Mouse (Mus musculus): Measurements from ENCODE around the gene Mfng. TPM values are rescaled to one million over a fixed set of nuclear protein-coding genes. Genes with fewer than 3 reads are reported as not detected.

Mfng gene
- polyA plus RNA-seq, 1 experiment from 2014 or later: 0.69 TPM

DNA sequence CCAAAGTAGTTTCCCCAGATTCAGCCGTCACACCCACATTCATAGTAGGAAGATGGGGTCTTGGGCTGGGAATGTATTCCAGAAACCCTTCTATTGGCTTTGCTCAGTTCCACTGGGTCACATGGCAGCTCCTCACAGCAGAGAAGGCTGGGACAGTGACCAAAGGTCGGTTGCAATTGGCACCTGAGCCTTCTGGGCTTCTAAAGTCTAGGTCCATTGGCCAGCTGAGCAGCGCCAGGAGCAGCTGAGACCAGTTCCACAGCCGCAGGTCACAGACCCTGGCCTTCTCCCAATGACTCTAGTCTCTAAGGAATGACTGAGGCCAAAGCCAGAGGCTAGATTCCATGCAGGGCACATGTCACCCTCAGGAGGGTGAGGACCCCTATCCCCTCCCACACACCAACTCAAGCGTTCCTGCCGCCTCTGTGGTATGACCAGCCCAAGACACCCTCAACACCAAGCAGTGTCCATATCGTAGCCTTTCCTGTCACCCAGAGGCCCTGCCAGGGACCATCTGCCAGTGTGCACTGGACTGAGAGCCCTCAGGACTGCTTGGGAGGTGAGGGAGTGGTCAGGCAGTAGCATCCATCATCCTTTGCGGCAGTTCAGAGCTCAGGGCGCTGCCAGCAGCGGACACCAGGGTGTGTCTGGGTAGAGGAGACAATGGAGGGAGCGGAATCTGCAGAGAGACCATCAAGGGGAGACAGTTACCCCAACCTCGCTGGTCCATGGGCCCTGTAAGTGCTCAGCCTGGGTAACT lies 17.1 kb downstream of the Mfng start:
- no peaks in the 10 kb centered on the region for H3K79me2 ChIP-seq (ENCODE audit: inconsistent target)
- no peaks in the 10 kb centered on the region for H3K36me3 ChIP-seq (ENCODE audit: inconsistent target)
- WGBS (ENCODE audit: missing documents): 95% methylated on average over 12 of the region's 12 CpGs
- H3K4me3 ChIP-seq (ENCODE audit: inconsistent target): no peak overlapping the region
- H3K27ac ChIP-seq: no peak overlapping the region

DNA sequence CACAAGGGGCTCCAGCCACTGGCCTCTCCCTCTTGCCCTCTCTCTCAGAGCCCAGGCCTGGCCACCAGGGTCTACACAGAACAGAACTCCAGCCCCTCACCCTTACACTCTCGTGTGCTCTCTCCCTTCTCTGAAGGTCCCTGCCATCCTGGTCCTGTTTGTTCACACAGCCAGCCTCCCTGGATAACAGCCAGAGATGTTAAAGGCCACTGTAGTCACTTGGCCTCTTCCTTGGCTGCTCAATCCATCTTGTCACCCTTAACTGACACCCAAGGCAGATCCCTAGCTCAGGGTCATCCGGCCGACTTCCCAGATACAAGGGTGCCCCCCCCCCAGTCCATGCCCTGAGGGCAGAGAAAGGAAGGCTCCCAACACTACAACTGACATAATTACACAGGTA lies 18.0 kb downstream of the Mfng start:
- Histone ChIP-seq H3K79me2 (ENCODE audit: inconsistent target) (no peaks in the 10 kb centered on the region), H3K36me3 (ENCODE audit: inconsistent target) (no peaks in the 10 kb centered on the region), H3K27ac (no peak overlapping the region), H3K4me3 (ENCODE audit: inconsistent target) (no peak overlapping the region)
- WGBS (ENCODE audit: missing documents): 80% methylated on average over 3 of the region's 3 CpGs

DNA sequence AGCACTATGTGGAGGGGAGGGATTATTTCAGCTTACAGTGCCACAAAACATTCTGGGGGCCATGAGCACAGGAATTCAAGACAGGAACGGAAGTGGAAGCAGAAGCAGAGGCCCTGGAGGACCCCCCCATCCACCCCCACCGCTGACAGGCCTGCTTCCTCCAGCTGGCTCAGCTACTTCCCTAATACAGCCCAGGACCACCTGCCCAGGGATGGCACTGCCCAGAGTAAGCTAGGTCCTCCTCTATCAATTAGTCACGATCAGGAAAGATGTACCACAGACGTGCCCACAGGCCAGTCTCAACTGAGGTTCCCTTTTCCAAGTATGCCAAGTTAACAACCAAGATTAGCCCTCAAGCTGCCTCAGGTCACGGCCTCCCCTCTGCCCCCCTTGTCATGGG lies 19.1 kb downstream of the Mfng start:
- 31% methylated on average over 5 of the region's 5 CpGs for WGBS (ENCODE audit: missing documents)
- H3K4me3 ChIP-seq (ENCODE audit: inconsistent target): no peak overlapping the region
- no peaks in the 10 kb centered on the region for H3K36me3 ChIP-seq (ENCODE audit: inconsistent target)
- H3K27ac ChIP-seq: no peak overlapping the region
- H3K79me2 ChIP-seq (ENCODE audit: inconsistent target): no peaks in the 10 kb centered on the region

DNA sequence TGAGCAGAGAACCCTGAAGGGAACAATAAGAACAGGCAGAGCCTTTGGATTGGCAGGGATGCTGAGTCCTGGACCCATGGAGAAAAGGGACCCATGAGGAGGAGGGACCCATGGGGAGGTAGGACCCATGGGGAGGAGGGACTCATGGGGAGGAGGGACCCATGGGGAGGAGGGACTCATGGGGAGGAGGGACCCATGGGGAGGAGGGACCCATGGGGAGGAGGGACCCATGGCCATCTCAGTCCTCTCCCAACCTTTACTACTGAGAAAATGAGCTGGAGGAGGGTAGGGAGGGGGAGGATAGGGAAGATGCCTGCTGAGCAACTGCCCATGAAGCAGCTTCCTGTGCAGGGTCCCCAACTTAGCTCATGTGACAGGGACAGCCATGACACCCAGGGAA lies 20.3 kb downstream of the Mfng start:
- Histone ChIP-seq H3K4me3 (ENCODE audit: inconsistent target) (no peak overlapping the region), H3K27ac (no peak overlapping the region), H3K36me3 (ENCODE audit: inconsistent target) (no peaks in the 10 kb centered on the region), H3K79me2 (ENCODE audit: inconsistent target) (no peaks in the 10 kb centered on the region)

DNA sequence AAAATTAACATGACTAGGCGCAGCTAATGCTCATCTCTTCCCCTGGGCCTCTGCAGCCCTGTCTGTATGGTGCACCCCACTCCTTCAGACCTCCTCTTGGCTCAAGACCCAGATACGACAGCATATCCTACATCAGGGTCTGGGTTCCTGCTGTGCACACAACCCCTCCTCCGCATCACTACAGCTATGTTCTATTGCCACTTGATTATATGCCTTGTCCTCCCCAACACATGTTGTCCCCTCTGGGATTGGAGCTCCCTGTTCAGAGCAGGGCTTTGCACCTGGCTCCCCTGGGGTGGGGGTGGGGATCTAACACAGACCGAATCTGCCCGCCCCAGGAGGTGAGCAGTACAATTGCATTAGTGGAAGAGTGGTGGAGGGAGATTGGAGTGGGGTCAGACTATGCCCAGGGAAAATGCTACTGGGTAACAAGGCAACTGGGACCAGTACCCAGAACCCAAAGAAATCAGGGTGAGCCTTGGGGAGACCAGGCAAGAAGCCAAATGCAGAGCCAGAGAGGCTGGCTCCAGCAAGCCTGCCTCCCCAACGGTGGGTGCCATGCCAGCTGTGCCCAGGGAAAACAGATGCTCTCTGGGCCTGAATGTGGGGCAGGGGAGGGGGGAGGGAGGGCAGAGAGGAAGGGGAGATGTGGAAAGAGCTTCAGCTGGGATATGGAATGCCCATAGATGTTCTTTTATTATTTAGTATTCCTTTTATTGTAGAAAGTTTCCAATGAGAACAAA lies 22.5 kb downstream of the Mfng start:
- WGBS (ENCODE audit: missing documents): 93% methylated on average over 5 of the region's 6 CpGs
- Histone ChIP-seq H3K79me2 (ENCODE audit: inconsistent target) (no peaks in the 10 kb centered on the region), H3K4me3 (ENCODE audit: inconsistent target) (no peak overlapping the region), H3K36me3 (ENCODE audit: inconsistent target) (no peaks in the 10 kb centered on the region), H3K27ac (no peak overlapping the region)

DNA sequence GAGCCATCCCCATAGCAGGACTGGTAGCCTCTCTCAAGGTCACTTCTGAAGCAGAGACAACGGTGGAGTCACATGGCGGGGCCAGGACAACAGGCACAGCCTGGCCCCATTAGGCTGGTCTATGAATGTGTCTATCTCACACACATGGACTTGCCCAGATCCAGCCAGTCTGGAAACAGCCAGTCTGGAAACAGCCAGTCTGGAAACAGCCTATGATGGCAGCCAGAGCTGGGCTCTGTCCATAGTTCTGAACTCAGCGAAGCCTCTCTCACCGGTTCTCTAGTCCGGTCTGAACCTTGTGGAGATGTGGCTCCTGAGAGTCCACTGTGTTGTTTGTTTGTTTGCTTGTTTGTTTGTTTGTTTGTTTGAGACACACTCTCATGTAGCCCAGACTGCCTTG lies 23.4 kb downstream of the Mfng start:
- Histone ChIP-seq H3K27ac (no peak overlapping the region), H3K79me2 (ENCODE audit: inconsistent target) (no peaks in the 10 kb centered on the region), H3K4me3 (ENCODE audit: inconsistent target) (no peak overlapping the region), H3K36me3 (ENCODE audit: inconsistent target) (no peaks in the 10 kb centered on the region)
- 92% methylated on average over 4 of the region's 5 CpGs for WGBS (ENCODE audit: missing documents)

DNA sequence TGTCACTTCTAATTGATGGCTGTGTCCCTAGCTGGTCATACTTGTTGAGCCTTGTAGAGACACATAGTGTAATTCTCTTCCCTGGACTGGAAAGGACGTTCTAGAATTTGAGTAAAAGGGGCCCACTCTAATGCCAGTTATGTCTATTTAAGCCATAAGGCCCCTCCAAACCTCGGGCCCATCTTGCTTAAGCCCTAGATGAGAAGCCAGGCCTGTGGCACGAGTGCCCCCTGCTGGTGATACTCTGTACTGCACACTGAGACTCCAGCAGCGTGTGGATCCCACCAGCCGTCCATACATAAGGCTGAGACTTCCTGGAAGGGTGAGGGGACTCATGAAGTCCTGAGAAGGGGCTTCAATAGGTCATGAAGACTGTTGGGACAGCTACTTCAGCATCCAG lies 29.1 kb downstream of the Mfng start:
- H3K79me2 ChIP-seq (ENCODE audit: inconsistent target): no peaks in the 10 kb centered on the region
- no peaks in the 10 kb centered on the region for H3K36me3 ChIP-seq (ENCODE audit: inconsistent target)
- no peak overlapping the region for H3K27ac ChIP-seq
- 11% methylated on average over 5 of the region's 5 CpGs for WGBS (ENCODE audit: missing documents)
- no peak overlapping the region for H3K4me3 ChIP-seq (ENCODE audit: inconsistent target)

DNA sequence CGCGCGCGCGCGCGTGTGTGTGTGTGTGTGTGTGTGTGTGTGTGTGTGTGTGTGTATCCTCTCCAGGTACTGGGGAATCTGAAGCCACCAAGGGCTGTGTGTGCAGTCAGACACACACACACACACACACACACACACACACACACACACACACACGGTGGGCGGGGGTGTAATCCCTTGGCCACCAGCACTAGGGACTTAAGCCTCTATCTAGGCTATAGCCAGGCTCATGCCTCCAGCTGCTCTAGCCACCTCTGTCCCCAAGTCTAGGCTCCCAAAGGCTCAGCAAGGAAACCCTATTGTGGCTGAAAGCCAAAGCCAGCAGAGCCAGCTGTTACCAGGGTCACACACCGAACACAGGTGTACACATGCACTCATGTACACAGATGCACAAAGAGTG lies 30.4 kb downstream of the Mfng start:
- Histone ChIP-seq H3K79me2 (ENCODE audit: inconsistent target) (no peaks in the 10 kb centered on the region), H3K27ac (no peak overlapping the region), H3K4me3 (ENCODE audit: inconsistent target) (no peak overlapping the region), H3K36me3 (ENCODE audit: inconsistent target) (no peaks in the 10 kb centered on the region)
- WGBS (ENCODE audit: missing documents): 94% methylated on average over 3 of the region's 10 CpGs

DNA sequence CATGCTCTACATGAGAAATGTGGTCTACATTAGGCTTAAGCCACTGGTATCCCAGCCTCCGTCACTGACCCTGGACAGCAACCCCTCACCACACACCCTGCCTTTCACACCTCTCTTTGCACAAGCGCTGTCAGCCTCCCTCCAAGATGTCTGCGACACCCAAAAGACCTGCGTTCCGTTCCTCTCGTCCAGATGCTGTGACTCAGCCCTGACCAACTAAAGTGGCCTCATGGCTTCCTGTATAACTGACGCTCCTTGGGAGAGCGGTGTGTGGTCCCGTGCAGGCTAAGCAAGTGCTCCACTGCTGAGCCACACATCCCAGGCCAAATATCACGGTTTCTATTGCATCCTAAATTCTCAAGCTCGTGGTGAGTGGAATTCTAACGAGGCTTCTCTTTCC lies 32.6 kb downstream of the Mfng start:
- Histone ChIP-seq H3K4me3 (ENCODE audit: inconsistent target) (no peak overlapping the region), H3K27ac (no peak overlapping the region), H3K79me2 (ENCODE audit: inconsistent target) (no peaks in the 10 kb centered on the region), H3K36me3 (ENCODE audit: inconsistent target) (no peaks in the 10 kb centered on the region)
- 14% methylated on average over 12 of the region's 12 CpGs for WGBS (ENCODE audit: missing documents)

DNA sequence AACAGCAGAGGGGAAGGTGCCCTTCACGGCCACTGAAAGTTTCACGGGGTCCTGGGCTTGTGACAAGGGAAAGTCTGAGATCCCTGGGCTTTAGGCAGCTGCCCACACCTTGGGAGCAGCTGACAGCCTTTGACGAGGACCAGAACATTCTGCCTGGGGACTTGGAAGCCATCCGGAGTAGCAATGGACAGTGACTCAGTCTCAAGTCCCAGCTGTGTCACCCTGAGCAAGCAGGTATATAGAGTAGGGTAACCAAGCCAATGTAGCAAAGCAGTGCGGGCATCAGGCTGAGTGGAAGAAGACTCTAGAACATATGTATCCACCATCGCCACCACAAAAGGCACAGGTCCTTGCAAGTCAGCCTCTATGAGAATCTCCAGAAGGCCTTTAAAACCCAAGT lies 36.1 kb downstream of the Mfng start:
- WGBS (ENCODE audit: missing documents): 82% methylated on average over 6 of the region's 6 CpGs
- H3K27ac ChIP-seq: no peak overlapping the region
- no peak overlapping the region for H3K4me3 ChIP-seq (ENCODE audit: inconsistent target)
- H3K79me2 ChIP-seq (ENCODE audit: inconsistent target): no peaks in the 10 kb centered on the region
- H3K36me3 ChIP-seq (ENCODE audit: inconsistent target): no peaks in the 10 kb centered on the region

DNA sequence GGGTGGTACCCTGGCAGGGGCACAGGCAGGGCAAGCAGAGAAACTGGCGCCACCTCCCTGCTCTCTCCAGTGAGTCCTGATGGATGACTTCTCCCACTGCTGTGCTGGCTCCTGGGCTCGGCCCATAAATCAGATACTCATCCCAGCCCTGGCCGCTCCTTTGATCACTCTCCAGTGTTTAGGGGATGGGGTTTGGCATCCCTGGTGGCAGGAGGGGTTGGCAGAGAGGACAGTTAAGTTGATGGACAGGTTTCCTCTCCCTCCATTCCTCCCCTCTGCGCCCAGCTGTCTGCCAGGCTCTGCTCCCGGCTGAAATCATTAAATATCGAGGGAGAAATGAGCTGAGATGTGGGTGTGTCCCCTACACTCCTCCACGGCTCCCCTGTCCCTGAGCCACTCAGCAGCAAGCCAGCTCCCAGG lies 36.6 kb downstream of the Mfng start:
- Histone ChIP-seq H3K27ac (no peak overlapping the region), H3K36me3 (ENCODE audit: inconsistent target) (no peaks in the 10 kb centered on the region), H3K79me2 (ENCODE audit: inconsistent target) (no peaks in the 10 kb centered on the region), H3K4me3 (ENCODE audit: inconsistent target) (no peak overlapping the region)
- 69% methylated on average over 7 of the region's 7 CpGs for WGBS (ENCODE audit: missing documents)

DNA sequence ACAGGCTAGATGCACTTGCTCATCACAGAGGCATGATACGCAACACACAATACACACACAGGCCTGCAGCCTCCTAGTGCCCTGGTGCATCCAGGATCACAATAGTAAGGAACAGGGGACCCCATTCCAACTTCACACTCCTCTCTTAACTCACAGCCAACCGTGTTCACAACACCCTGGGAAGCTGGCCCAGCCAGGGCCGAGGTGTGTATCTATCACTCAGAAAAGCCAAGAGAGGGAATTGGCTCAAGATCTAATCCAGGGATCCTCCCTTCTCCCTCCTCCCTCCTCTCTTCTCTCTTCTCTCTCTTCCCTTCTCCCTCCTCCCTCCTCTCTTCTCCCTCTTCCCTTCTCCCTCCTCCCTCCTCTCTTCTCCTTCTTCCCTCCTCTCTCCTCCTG lies 37.1 kb downstream of the Mfng start:
- no peak overlapping the region for H3K27ac ChIP-seq
- H3K79me2 ChIP-seq (ENCODE audit: inconsistent target): no peaks in the 10 kb centered on the region
- H3K36me3 ChIP-seq (ENCODE audit: inconsistent target): no peaks in the 10 kb centered on the region
- WGBS (ENCODE audit: missing documents): 79% methylated on average over 3 of the region's 3 CpGs
- H3K4me3 ChIP-seq (ENCODE audit: inconsistent target): no peak overlapping the region

DNA sequence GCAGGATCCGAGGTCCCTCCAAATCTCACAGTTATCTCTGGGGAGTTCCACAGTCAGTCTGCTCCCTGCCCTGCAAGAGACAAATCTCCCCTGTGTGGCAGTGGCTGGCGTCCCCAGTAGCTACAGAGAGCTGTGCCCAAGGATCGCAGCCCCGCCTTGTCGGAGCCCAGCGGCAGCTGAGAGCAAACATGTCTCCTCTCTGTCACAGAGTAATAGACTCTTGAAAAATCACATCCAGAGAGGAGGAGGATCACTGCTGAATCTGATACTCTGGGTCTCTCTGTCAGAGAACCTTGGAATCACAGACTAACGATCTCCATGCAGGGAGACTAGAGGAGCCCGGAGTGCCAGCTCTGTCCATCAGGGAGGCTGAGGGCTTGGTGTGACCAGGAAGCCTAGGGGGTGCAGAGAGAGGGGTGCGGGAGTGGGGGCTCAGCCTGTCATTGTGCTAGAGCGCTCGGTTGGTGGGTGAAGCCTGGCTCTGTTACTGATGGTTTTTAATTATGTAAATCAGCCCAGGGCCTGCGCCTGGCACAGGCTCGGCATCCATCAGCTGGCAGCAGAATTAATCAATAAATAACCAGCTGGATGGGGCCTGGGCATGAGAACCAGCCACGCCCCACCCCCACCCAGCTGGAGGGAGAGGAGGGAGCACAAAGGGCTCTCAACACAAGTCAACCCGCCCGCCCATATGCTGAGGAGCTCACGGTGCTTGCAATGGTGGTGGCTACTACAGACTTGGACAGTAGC lies 37.7 kb downstream of the Mfng start:
- 74% methylated on average over 17 of the region's 17 CpGs for WGBS (ENCODE audit: missing documents)
- Histone ChIP-seq H3K36me3 (ENCODE audit: inconsistent target) (no peaks in the 10 kb centered on the region), H3K4me3 (ENCODE audit: inconsistent target) (no peak overlapping the region), H3K27ac (no peak overlapping the region), H3K79me2 (ENCODE audit: inconsistent target) (no peaks in the 10 kb centered on the region)

DNA sequence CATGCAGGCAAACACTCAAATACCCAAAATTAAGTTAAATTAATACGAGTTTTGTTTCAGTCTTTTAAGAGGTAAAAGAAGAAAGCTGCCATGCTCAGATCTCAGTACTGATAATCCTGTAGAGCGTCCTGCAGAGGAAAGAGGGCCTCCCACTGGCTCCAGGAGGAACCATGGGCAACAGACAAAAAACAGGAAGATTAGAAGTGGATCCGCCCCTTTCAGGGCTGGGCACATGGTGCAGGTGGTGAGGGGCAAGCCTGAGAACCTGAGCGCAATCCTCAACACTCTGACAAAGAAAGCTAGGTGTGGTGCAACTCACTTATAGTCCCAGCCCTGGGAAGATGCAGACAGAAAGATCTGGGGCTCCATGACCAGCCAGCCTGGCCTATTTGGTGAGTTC lies 41.4 kb downstream of the Mfng start:
- H3K27ac ChIP-seq: no peak overlapping the region
- 36% methylated on average over 4 of the region's 4 CpGs for WGBS (ENCODE audit: missing documents)
- no peaks in the 10 kb centered on the region for H3K79me2 ChIP-seq (ENCODE audit: inconsistent target)
- H3K4me3 ChIP-seq (ENCODE audit: inconsistent target): no peak overlapping the region
- no peaks in the 10 kb centered on the region for H3K36me3 ChIP-seq (ENCODE audit: inconsistent target)

Measured in macrophage (primary cell).